Mouse (Mus musculus): ENCODE measurements around the gene Olfr998.
A peak's percentile ranks its signal among the peaks of the same experiment; 100 is the strongest.
"Not testable (repeated sequence)": the region's sequence is repeated elsewhere in the genome, so short reads cannot be mapped to it uniquely, and the experiment has no call there.

Gene Olfr998

DNA sequence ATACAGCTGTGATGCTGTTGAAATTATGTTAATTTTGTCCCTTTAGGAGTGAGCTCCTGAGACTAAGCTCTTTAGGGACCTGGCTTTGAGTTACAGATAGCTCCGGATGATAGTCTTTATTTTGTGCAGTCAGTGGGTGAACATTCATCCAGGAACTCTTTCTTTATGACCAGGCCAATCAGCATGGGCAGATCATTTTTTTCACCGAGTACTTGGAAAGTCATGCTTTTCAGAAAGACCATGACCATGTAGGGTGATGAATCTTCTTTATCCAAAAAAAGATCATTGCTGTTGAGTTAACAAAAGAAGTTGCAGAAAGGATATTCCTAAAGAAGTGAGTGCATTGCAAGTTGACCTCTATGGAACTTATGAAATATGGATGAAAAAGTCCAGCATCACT is at the start of gene Olfr998:
Olfr998 (plus strand) TSS at position 301 of the 400 bp plus-strand sequence.
- DNase-seq = not testable (repeated sequence)

DNA sequence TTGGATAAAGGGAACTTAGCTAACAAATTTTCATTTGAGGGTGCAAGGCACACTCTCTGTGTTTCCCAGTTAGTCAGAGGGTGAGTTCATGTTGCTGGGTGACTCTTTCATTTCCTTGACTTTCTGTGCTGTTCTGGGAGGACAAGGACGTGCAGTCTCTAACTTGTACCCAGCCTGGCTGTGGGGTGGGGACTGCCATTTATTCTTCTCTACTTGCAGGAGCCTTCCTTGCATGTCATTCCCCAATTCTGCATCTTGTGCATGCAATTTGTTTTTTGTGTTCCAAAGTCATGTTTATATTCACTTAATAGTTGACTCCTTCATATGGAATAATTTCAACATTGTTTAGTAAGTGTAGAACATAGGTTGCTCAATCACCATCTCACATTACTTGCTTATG is 33.9 kb upstream of the Olfr998 start:
- DNase-seq = no peak

DNA sequence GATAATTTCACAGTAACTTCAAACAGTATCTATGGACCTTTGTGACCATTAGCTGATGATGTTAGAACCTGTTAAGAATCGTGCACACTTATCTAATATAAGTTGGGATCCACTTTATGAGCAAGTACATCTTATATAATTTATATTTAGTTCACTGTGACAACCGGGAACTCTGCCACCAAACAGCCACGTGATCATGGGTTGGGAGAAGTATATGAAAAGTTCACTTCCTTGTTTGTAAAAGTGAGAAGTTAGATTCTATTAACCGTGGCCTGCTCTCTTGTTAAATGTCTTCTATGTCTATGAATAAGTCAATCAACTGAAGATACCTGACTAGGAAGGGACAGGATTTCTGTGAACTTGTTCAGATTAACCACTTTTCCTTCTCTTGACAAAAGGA is 28.5 kb upstream of the Olfr998 start:
- DNase-seq = no peak

DNA sequence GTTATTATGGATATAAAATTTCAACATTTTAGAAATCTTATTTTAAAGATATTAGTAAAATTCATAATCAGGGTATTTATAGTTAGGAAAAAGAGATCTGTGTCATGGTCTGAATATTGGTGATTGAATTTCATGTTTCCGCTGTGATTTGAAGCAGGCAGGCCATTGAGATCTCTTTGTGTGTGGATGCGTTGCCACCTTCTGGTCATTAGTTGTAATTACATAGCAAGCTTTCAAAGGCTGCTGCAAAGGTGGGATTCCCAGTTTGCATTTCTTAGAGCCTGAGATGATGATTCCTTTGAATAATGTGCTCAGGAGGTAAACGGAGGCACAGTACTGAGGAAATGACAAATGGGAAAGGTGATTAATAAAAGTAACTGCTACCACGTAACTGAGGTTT is 27.6 kb upstream of the Olfr998 start:
- DNase-seq = peak; percentile 35 to 40

DNA sequence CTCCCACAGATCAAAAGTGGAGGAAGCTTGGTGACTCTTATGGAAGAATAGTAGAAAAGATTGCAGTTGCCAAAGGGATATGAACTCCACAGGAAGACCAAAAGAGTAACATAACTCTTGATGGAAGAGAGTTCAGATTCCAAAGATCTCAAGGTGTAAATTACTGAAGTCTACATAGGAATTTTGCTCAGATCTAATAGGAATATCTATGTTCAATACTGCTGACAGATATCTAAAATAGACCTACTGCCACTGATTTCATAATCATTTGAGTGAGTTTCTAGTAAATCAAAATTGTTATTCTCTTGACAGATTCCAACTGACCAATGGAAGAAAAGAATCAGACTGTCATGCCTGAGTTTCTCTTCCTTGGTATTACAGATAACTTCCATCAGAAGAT is 9.8 kb upstream of the Olfr998 start, which contains the start of gene Olfr996:
Olfr996 (plus strand) TSS at position 301 of the 400 bp plus-strand sequence.
- DNase-seq = no peak

DNA sequence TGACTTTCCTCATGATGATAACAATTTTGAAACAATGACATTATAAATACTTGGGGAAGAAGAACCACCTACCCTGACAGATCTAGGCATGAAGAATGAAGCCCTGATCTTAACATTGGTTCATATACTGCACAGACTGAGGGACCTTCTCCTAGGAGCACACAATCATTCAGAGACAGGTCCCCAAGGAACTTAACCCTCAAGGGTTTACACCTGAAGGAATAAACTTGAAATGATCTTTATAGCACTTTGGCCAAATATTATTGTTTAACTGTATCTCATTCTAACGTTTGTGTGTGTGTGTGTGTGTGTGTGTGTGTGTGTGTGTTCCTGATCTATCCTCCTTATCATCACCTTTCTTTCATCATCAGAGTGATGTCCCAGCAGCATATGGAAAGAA is 23.1 kb downstream of the Olfr998 start, which contains the start of gene Olfr1000:
Olfr1000 (minus strand) TSS at position 101 of the 400 bp plus-strand sequence.
- DNase-seq = no peak
